Mouse (Mus musculus) monocyte, adult 5-6 weeks (primary cell): ENCODE measurements at regions not wholly inside any gene's neighbourhood (a gene's known extent, or its start where the extent isn't known, plus 50 kb on each side); places are given as distances from the start of the nearest gene placed in this dataset.
"Not testable (repeated sequence)": the region's sequence is repeated elsewhere in the genome, so short reads cannot be mapped to it uniquely, and the experiment has no call there.

Experiments used
- ATAC-seq: fragments of 153-309, 156-312 bp; replicated peaks from 2 replicates; pipeline ENCODE4 v1.8.0; 2017; ENCODE audit warnings: mild to moderate bottlenecking; ENCODE audit not compliant: low TSS enrichment, insufficient number of reproducible peaks, severe bottlenecking, poor library complexity, low FRiP score

DNA sequence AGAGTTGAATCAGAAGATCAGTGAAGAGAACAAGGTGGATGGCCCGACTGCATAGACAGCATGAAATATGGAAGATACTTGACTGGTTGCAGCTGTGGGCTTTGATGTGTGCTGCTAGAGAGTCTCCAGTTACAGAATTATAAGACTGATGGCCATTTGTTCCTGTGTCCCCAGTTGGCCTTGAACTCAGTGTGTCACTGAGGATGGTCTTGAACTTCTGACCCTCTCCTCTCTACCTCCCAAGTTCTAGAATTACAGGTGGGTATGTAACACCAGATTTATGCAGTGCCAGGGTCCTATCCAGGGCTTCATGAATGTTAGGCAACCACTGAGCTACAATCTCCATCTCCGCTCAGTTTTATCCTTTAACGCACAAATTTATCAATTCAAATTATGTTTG lies 146.1 kb downstream of the Basp1 start:
- ATAC-seq, result no peak

DNA sequence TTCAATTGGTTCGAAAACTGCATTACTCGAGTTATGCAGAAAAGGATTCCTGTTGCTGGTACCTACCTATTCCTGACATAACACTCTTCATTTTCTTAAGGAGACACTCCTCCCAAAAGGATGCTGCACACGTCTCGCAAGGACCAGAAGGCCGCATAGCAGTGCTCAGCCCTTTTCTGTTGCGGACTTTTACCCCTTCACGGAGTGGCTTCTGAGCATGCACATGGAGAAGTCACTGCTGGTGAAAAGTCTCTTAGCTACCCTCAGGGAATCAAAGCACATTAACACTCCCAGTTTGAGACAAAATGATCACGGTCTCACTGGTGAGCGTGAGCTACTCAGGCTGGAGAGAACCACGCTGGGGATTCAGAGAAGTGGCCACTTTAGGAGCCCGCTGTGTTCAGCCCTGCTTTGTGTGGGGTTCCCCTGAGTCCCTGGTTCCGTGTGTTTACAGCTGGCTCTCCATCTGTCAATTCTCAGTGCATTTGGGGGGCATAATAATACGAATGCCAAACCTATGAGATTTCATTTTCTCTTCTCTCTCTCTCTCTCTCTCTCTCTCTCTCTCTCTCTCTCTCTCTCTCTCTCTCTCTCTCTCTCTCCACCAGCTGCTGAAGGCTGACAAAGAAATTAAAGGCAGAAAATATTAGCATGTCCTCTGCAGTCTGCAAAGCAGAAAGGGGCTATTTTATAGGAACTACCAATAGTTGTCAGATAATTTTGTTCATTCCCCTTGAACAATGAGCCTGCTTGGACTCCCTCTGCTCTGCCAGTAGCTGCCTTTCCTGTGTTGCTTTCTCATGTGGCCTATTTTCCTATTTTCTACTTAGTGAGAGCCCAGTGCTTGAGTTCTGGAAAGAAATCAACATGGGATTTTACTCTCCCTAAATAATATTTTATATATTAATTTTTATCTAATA lies 160.7 kb downstream of the Basp1 start:
- no peak for ATAC-seq

DNA sequence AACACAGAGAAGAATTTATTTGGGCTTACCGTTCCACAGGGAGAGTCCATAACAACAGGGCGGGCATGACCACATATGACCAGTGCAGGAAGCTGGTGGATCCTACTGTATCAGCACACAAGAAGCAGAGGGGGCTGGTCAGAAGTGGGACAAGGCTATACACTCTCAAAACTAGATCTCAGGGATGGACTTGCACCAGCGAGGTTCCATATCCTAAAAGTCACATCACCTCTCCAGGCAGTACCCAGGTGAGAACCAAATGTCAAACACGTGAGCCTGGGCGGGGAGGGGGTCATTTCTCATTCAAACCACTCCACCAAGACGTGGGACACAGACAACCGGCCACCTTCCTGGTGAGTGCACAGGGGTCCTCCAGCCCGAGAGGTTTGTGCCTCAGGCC lies 167.9 kb downstream of the Basp1 start:
- no peak for ATAC-seq

DNA sequence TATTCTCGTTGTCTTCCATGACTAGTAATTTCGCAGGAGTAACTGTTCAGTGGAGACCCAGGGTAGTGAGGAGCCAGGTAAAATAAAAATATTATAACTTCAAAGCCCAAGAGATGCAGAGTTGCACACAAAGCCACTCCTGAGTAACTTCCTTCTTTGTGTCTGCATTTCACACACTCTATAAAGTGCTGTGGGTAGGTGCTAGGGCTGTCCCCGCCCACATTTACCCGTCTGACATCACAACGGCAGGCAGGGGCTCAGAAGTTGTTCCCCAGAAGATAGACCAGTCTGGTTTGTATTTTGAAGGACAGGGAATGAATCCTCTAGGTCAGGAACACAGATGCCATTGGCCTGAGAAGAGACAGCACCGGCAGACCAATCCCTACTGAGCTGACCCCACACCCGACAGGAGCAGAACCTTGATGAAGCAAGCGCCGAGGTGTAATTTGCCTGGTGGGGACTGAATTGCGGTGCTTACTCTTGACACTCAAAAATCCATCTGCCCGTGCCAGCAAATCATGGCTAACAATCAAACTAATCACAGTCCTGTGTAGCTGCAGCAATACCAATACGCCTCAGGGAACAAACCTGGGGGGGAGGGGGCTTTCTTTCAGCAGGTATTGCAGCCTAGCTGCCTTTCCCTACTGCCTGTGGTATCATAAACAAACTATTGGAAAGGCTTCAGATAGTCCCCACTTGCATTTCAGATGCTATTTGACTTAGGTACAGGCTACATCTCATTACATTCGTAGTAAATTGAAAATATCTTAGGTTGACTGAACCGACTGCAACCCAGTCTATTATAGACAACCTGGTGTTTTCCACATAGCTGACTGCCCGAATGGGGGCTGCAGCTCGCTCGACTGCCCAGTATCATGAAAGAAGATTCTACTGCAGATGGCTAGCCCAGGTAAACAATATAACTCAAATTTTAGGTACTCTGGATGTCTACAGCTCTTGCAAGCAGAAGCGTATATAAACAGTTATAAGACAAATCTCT lies 175.6 kb downstream of the Basp1 start:
- ATAC-seq, result no peak

DNA sequence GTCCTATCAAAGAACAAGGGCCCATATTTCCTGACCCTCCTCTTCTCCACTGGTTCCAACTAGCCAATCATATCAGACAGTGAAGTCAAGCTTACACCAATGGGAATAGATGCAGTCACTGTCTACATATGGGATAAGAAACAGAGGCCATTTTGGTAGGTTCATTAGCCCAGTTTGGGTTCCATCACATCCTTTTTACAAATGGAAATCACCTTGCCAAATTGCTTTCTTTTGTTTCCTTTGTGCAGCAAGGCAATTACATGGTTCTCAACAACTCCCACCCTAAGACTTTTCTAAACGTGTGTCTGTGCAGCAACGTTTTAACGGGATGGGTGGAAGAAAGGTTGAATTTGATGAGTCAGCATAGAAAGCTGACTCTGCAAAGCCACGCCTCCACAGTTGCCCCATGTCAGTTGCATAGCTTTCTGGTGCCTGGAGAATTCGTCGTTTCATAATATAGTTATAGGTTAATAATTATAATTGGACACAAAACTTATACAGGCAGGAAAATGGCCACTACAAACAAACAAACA lies 177.3 kb downstream of the Basp1 start:
- no peak for ATAC-seq

DNA sequence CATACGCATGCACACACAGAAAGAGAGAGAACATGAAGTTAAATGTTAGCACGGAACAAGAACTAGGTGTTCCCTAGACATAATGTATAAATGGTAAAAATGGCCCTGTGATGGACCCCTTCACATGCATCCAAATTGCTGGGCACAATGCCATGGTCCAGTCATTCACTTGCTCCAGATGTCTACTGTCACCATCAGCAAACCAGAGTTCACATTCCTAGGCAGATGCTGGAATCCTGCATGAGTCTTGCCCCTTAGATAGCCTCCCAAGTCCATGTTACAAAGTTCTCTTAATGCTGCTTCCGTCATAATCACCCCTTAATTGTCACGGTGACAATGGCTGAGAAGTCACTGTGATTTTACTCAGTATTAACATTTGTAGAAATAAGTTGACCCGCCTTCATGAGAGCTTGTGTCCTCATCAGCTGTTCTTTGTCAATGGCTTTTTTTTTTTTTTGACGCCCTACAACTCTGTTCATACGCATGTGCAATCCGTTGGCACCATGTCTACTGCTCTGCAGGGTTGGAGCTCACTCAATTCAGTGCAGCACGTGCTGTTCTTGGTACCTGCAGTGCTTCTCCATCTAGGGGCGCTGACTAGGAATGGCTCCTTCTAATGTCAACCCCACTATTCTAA lies 179.4 kb downstream of the Basp1 start:
- no peak for ATAC-seq

DNA sequence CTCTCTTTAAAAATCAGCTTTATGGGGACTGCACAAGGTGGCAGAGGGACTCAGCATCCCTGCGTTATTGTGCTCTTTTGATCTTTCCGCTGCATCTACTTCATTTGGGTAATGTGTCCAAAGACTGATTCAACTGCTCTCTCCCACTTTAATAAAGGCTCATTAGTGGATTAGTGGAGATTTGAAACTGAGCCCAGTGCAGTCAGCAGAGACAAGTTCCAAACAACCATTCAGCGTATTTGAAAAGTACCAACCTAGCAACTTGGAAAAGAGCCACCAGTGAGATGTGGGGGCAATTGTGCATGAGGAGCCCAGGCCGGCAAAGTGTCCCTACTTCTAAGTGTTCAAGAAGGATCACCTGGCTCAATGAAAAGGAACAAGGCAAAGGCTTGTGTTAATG lies 183.4 kb downstream of the Basp1 start:
- ATAC-seq, result no peak

- ATAC-seq, result no peak
These were observed 183.8 kb downstream of the Basp1 start for GRCm38 (mm10) chr15:25229807-25230206.

GRCm38 (mm10) chr15:25227496-25227895 lies 186.1 kb downstream of the Basp1 start:
- no peak for ATAC-seq

DNA sequence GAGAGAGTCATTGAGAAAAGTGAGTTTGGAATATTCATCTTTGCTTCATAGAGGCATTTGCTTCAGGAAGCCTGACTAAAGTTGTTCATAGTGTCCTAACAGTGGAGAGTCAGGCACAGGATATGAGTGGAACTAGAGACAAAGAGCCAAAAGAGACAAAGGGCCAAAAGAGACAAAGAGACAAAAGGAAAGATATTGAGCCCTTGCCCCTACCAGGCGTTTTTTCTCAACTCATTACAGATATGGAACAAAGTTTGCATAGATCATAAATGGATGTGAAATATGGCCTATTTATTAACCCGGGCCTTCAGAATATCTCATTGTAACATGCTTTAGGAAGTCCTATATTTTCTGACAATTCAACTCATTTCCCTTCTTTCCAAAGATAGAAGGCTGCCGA lies 187.6 kb downstream of the Basp1 start:
- ATAC-seq, result no peak

- no peak for ATAC-seq
These were observed 188.1 kb downstream of the Basp1 start for GRCm38 (mm10) chr15:25225431-25225830.

DNA sequence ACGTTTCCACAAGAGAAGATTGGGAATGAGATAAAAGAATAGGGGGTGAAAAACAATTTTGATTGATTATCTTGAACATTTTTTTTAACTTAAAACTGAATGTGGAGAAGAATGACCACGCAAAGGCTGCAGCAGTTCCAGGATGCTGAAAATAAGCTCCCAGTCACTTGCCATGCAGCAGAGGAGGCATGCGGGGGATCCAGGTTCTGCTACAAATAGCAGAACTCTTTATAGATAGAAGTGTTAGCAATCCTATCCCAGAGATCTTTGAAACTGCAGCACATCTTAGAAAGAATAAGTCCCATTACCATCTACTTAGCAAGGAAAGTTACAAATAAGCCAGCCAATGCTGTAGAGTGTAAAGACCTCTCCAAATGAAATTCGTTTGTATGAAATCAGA lies 191.8 kb downstream of the Basp1 start:
- no peak for ATAC-seq

DNA sequence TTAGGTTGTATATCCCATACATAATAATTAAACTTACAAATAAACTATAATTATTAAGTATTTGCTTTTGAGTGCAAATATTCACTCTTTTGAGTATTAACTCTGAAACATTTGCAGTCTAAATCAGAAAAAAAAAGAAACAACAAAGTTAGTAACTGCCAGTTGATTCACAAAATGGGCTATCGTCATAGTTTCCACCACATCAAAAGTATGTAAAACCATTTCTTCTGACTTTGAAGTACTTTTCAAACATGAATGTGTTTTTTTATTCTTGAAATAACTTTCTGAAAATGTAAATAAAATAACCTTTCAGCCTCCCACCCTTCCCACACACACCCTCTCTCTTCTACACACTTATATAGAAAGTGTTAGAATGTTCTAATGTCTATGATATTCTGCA lies 197.2 kb downstream of the Basp1 start:
- ATAC-seq, result no peak

DNA sequence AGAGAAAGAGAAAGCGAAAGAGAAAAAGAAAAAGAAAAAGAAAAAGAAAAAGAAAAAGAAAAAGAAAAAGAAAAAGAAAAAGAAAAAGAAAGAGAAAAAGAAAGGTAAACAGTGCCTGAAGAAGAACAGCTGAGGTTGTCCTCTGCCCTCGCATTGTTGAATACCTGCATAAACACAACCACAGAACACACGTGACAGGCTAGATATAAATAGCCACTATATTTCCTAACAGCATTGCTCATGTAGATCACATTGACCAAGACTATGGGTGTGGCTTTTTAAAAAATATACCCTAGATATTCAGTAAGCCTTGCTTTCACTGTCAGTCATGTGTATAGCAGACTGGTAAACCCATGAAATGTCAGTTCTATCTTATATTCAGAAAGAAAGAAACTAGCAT lies 211.5 kb downstream of the Basp1 start:
- ATAC-seq, result peak; percentile 63; the same call in 1 of the 2 replicates

DNA sequence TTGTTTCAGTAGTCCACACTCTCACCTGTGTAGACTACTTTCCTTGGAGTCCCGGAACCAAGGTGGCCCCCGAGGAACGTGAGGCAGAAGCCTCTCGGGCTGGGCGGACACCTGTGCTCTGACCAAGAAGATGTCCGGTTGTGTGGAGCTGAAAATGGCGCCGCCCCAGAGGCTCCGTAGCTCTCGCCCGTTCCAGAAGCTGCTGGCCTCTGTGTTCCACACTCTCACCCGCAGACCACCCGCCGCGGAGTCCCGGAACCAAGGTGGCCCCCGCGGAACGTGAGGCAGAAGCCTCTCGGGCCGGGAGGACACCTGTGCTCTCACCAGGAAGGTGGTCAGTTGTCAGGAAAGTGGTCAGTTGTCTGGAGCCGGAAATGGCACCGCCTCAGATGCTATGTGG lies 213.3 kb downstream of the Basp1 start:
- ATAC-seq, result not testable (repeated sequence)

- no peak for ATAC-seq
These were observed 225.7 kb downstream of the Basp1 start for GRCm38 (mm10) chr15:25187881-25188326.

GRCm38 (mm10) chr15:25172755-25173154 lies 240.8 kb downstream of the Basp1 start:
- ATAC-seq, result no peak

GRCm38 (mm10) chr15:25146371-25146770 lies 267.2 kb downstream of the Basp1 start:
- no peak for ATAC-seq

DNA sequence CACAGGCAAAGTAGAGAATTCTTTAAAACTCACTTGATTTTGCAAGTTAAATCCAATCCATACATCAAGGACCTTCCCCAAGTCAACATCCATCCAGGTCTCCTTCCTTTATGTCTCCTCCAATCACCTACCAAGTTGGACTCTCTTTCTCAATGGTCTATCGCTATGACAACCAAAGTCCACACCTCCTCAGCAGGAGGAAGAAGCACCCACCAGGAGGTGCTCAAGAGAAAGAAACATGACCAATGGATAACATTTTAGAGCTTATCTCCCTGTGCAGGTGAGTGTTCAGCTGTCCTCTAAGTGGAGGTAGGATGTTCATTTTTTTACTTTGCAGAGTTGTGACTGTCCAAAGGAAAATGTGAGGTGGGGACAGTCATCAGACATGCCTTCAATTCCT lies 269.3 kb downstream of the Basp1 start:
- ATAC-seq, result no peak
